Mouse (Mus musculus): Measurements from ENCODE around the gene Safb2. TPM values are rescaled to one million over a fixed set of nuclear protein-coding genes. Genes with fewer than 3 reads are reported as not detected.
"Not testable (repeated sequence)": the region's sequence is repeated elsewhere in the genome, so short reads cannot be mapped to it uniquely, and the experiment has no call there.

Gene Safb2
- 21.4 and 40.2 TPM in 2 replicates for polyA plus RNA-seq (2012; rRNA removed)
- polyA plus RNA-seq (2014; fragmentation: Nextera tagmentation; extraction: Ambion mirVana), result 16.8 and 20.0 TPM in 2 replicates

DNA sequence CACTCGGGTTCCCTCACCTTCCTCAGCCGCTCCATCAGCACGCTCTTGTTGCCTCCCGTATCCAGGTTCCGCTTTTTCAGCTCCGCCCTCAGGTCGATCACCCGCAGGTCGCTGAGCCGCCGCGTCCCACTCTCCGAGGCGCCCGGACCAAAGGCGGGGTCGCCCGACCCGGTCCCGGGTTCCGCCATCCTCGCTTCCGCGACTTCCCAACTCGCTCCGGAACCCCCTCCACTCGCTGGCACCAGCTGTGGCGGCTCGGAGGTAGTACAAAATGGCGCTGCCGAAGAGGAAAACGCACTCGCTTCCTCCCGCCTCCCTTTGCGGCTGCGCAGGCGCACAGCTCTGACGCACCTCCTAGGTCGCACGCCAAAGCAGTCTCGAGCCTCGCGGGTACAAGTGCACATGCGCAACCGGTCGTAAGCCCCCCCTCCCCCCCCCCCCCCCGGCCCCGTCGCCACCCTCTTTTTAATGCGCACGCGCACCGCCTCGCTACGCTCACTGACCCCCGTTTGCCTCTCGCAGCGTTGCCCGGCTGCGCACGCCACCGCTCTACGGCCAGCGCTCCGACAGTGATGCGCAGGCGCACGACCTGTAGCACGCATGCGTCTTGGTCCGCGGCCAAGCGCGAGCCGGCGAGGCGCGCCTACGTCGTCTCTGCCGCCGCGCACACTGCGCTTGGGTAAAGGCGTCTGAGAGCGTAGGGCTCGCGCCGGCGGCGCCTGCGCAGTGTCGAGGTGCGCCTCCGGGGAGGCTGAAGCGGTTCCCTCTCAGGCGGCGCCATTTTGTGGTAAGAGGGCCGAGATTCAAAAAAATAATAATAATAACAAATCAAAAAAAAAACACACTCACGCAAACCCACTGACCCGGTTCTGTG is at the start of gene Safb2, which contains the start of gene Safb:
TSS of gene Safb2 (minus strand) at position 329 of the 874 bp plus-strand sequence.
TSS of gene Safb (plus strand) at position 569 of the 874 bp plus-strand sequence.
- H3K9me3 ChIP-seq (ENCODE audit: control insufficient read depth, low read length), result no peaks in the 10 kb centered on the region
- DNase-seq (ENCODE audit: low read depth in 3 of 3, low spot score in 3 of 3) (peak; percentile 94 to 96 (median 96)), ATAC-seq (ENCODE audit: insufficient read depth) (peak; percentile 93)
- TF ChIP-seq CTCF (IDR thresholded peaks at IDR 0.05; ENCODE audit: low read depth) (no peak; the same call in 1 of the 2 replicates), EP300 (IDR thresholded peaks at IDR 0.05; ENCODE audit: low read depth) (no peak)
- peak within 1 kb of the TSS; percentile 92 for H3K4me2 ChIP-seq (ENCODE audit: low read depth)
- peak within 1 kb of the TSS; percentile 88 for H3K9ac ChIP-seq (replicated peaks)
- peak within 1 kb of the TSS; percentile 77 to 100 for H3K4me3 ChIP-seq (ENCODE audit: insufficient read depth in 1 of 2, low read depth in 2 of 2, low read length in 2 of 2)
- under 1% methylated on average over 96 of the region's 101 CpGs for WGBS (ENCODE audit: insufficient replicate concordance)
- H3K27ac ChIP-seq, result peak within 1 kb of the TSS; percentile 86
- no peaks in the 10 kb centered on the region for H3K27me3 ChIP-seq (ENCODE audit: control insufficient read depth, insufficient read depth, low read length)
- H3K4me1 ChIP-seq (replicated peaks; ENCODE audit: control insufficient read depth in 2 of 2, insufficient read depth in 2 of 2, low read length in 1 of 2), result peaks cover 14 to 29% of the 10 kb centered on the region in 2 experiments
- H3K36me3 ChIP-seq (replicated peaks; ENCODE audit: control insufficient read depth, insufficient read depth, low read depth), result peaks cover 61% of the 10 kb centered on the region

DNA sequence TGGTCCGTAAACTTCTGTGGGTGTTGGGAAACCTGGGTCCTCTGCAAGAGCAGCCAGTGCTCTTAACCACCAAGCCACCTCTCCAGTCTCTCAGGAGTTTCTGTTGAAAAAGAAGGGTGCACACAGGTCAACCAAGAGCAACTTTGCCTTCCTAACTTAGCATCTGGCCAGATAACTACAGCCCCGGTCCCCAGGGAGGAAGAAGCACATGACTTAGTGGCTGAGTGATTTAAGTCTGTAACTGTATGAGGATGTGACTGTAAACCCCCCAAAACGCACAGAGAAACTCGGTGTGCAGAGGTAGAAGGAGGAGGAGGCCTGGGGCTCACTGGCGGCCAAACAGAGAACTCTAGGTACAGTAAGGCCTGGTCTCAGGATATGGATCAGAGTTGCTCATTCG is 49.6 kb upstream of the Safb2 start:
- Histone ChIP-seq H3K9me3 (ENCODE audit: control insufficient read depth, low read length) (no peaks in the 10 kb centered on the region), H3K4me2 (ENCODE audit: low read depth) (no peak overlapping the region), H3K27me3 (ENCODE audit: control insufficient read depth, insufficient read depth, low read length) (no peaks in the 10 kb centered on the region), H3K27ac (no peak overlapping the region), H3K36me3 (replicated peaks; ENCODE audit: control insufficient read depth, insufficient read depth, low read depth) (no peaks in the 10 kb centered on the region), H3K4me1 (replicated peaks; ENCODE audit: control insufficient read depth in 2 of 2, insufficient read depth in 2 of 2, low read length in 1 of 2) (no peaks in the 10 kb centered on the region), H3K9ac (replicated peaks) (no peak overlapping the region), H3K4me3 (ENCODE audit: insufficient read depth in 1 of 2, low read depth in 2 of 2, low read length in 2 of 2) (no peak overlapping the region)
- ATAC-seq (ENCODE audit: insufficient read depth) (no peak), DNase-seq (ENCODE audit: low read depth in 3 of 3, low spot score in 3 of 3) (no peak)
- TF ChIP-seq EP300 (IDR thresholded peaks at IDR 0.05; ENCODE audit: low read depth) (no peak), CTCF (IDR thresholded peaks at IDR 0.05; ENCODE audit: low read depth) (no peak)
- WGBS (ENCODE audit: insufficient replicate concordance), result 64% methylated on average over 6 of the region's 6 CpGs

- ATAC-seq (ENCODE audit: insufficient read depth) (no peak), DNase-seq (ENCODE audit: low read depth in 3 of 3, low spot score in 3 of 3) (no peak)
- H3K9ac ChIP-seq (replicated peaks), result no peak overlapping the region
- H3K27me3 ChIP-seq (ENCODE audit: control insufficient read depth, insufficient read depth, low read length), result no peaks in the 10 kb centered on the region; the same call in 1 of the 2 replicates
- no peak overlapping the region for H3K4me2 ChIP-seq (ENCODE audit: low read depth)
- H3K9me3 ChIP-seq (ENCODE audit: control insufficient read depth, low read length), result no peaks in the 10 kb centered on the region
- H3K4me1 ChIP-seq (replicated peaks; ENCODE audit: control insufficient read depth in 2 of 2, insufficient read depth in 2 of 2, low read length in 1 of 2), result peaks cover 7 to 8% of the 10 kb centered on the region in 2 experiments
- 33% methylated on average over 4 of the region's 4 CpGs for WGBS (ENCODE audit: insufficient replicate concordance)
- TF ChIP-seq EP300 (IDR thresholded peaks at IDR 0.05; ENCODE audit: low read depth) (no peak), CTCF (IDR thresholded peaks at IDR 0.05; ENCODE audit: low read depth) (no peak)
- no peak overlapping the region for H3K27ac ChIP-seq
- H3K4me3 ChIP-seq (ENCODE audit: insufficient read depth in 1 of 2, low read depth in 2 of 2, low read length in 2 of 2), result no peak overlapping the region
- H3K36me3 ChIP-seq (replicated peaks; ENCODE audit: control insufficient read depth, insufficient read depth, low read depth), result no peaks in the 10 kb centered on the region
These were observed 47.4 kb upstream of the Safb2 start for GRCm38 (mm10) chr17:56631807-56632206.

DNA sequence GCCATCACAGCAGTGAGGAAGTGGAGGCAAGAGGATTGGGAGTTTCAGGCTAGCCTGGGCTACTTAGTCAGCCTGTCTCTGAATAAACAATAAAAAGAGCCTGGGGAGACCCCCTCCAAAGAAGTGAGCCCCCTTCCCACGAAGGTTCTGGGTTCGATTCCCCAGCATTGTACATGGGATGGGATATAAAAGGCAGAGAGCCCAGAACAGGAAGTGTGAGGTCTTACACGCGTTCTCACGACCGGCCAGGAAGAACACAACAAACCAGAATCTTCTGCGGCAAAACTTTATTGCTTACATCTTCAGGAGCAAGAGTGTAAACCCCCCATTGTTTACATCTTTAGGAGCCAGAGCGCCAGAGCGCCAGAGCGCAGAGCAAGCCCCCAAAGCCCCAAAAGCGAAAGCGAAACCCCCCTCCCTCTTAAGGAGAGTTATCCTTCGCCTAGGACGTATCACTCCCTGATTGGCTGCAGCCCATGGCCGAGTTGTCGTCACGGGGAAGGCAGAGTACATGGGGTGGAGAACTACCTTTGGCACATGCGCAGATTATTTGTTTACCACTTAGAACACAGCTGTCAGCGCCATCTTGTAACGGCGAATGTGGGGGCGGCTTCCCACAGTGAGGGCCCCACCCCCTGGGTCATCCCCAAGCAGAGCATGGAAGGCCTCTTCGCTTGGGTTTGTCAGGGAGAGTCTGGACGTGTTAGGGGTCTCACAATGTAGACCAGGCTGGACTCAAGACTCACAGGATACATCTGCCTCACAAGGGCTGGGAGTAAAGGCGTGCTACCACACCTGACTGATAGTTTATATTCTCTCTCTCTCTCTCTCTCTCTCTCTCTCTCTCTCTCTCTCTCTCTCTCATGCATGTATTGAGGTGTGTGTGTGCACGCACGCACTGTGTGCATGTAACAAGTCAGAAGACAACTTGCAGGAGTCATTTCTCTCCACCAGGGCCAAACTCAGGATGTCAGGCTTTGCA is 45.7 kb upstream of the Safb2 start:
- not testable (repeated sequence) for H3K27me3 ChIP-seq (ENCODE audit: control insufficient read depth, insufficient read depth, low read length); H3K36me3 ChIP-seq (replicated peaks; ENCODE audit: control insufficient read depth, insufficient read depth, low read depth); H3K4me3 ChIP-seq (ENCODE audit: insufficient read depth in 1 of 2, low read depth in 2 of 2, low read length in 2 of 2); H3K9me3 ChIP-seq (ENCODE audit: control insufficient read depth, low read length); ATAC-seq (ENCODE audit: insufficient read depth); H3K27ac ChIP-seq; H3K9ac ChIP-seq (replicated peaks); DNase-seq (ENCODE audit: low read depth in 3 of 3, low spot score in 3 of 3); H3K4me2 ChIP-seq (ENCODE audit: low read depth)
- WGBS (ENCODE audit: insufficient replicate concordance), result 68% methylated on average over 27 of the region's 27 CpGs
- H3K4me1 ChIP-seq (replicated peaks; ENCODE audit: control insufficient read depth in 2 of 2, insufficient read depth in 2 of 2, low read length in 1 of 2), result peaks cover 14 to 15% of the 10 kb centered on the region in 2 experiments

All from liver, embryonic 14.5 days (tissue).